ENCODE assay signal across 22 mouse cellular contexts in the genomic region with DNA sequence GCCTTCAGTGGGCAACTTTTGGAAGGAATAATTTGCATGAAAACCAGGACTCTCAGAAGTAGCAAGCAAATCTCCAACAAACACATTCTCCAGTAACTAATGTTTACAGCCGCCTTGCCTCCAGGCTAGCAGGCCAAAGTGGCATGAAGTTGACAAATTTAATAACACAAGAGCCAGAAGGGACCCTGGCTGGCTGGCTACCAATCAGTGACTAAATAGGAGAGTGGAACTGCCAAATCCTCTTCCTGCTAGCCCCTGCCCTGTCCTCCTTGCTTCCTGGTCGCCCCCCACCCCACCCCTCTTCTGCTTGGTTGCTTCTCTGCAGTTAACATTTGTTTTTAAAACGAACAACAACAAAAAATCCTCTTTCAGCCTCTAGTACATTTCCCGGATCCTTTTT. TPM values are rescaled to one million over a fixed set of nuclear protein-coding genes. Genes with fewer than 3 reads are reported as not detected.
DNase-seq lines count a peak whose midpoint lies in the region; ATAC-seq and TF ChIP-seq lines count a peak whose summit lies in the region.
"Had no signal": no experiment of that assay in that cellular context is flagged by ENCODE, and none has a peak within 500 bp of the region (broad histone marks: within the 10 kb centered on the region; RNA-seq: fewer than 3 reads in every experiment).

No protein-coding gene starts in this region.

- no peak for TF ChIP-seq CTCF in forebrain, postnatal 0 days (IDR thresholded peaks at IDR 0.05; ENCODE audit: low read depth)
- no peak for TF ChIP-seq CTCF in midbrain, postnatal 0 days (IDR thresholded peaks at IDR 0.05)

- no peak overlapping the region for H3K9ac ChIP-seq in forebrain, postnatal 0 days
- H3K9ac ChIP-seq in forebrain, embryonic 13.5 days: no peak overlapping the region
- H3K9ac ChIP-seq in midbrain, postnatal 0 days (replicated peaks; ENCODE audit: low read length, poor library complexity, severe bottlenecking): no peak overlapping the region
- H3K9ac ChIP-seq in midbrain, embryonic 14.5 days (replicated peaks; ENCODE audit: low read length): no peak overlapping the region
- H3K9ac ChIP-seq: embryonic facial prominence, embryonic 13.5 days; lung, embryonic 15.5 days; stomach, embryonic 15.5 days had no signal

- ATAC-seq in forebrain, postnatal 0 days: no peak
- no peak for ATAC-seq in forebrain, embryonic 13.5 days
- no peak for ATAC-seq in midbrain, postnatal 0 days (ENCODE audit: low FRiP score)
- no peak for ATAC-seq in midbrain, embryonic 14.5 days (ENCODE audit: low FRiP score, low TSS enrichment)
- ATAC-seq: inflammation-experienced regulatory T-cells, adult 6 months; midbrain, embryonic 16.5 days had no signal

- peak; percentile 5 for DNase-seq in forebrain, postnatal 0 days
- peak; percentile 18 to 23 for DNase-seq in kidney, postnatal 36 days
- DNase-seq in kidney, adult 11 months: no peak
- DNase-seq in midbrain, postnatal 0 days (ENCODE audit: low spot score): peak; percentile 51
- DNase-seq in midbrain, embryonic 14.5 days: no peak
- no peak for DNase-seq in spleen, postnatal 14 days (ENCODE audit: low spot score in 2 of 2)
- DNase-seq: gastrocnemius, postnatal 25 days; thymus, adult 18-20 months had no signal

- H3K4me1 ChIP-seq in forebrain, postnatal 0 days (ENCODE audit: insufficient read depth): no peaks in the 10 kb centered on the region
- no peaks in the 10 kb centered on the region for H3K4me1 ChIP-seq in forebrain, embryonic 13.5 days
- H3K4me1 ChIP-seq in midbrain, postnatal 0 days (ENCODE audit: insufficient read depth, low read length): no peaks in the 10 kb centered on the region
- H3K4me1 ChIP-seq in midbrain, embryonic 14.5 days (ENCODE audit: control insufficient read depth, insufficient read depth, low read length): no peaks in the 10 kb centered on the region
- H3K4me1 ChIP-seq: stomach, embryonic 15.5 days had no signal

- no peaks in the 10 kb centered on the region for H3K36me3 ChIP-seq in forebrain, postnatal 0 days (ENCODE audit: insufficient read depth)
- no peaks in the 10 kb centered on the region for H3K36me3 ChIP-seq in forebrain, embryonic 13.5 days (ENCODE audit: poor library complexity, severe bottlenecking)
- H3K36me3 ChIP-seq in midbrain, postnatal 0 days (ENCODE audit: insufficient read depth, low read length): no peaks in the 10 kb centered on the region
- no peaks in the 10 kb centered on the region for H3K36me3 ChIP-seq in midbrain, embryonic 14.5 days (ENCODE audit: control insufficient read depth, insufficient read depth, low read length)
- H3K36me3 ChIP-seq: embryonic facial prominence, embryonic 13.5 days; lung, embryonic 15.5 days; stomach, embryonic 15.5 days had no signal

- H3K4me3 ChIP-seq in forebrain, postnatal 0 days (ENCODE audit: low read depth, low read length): no peak overlapping the region
- H3K4me3 ChIP-seq in forebrain, embryonic 13.5 days: no peak overlapping the region
- H3K4me3 ChIP-seq in midbrain, postnatal 0 days (ENCODE audit: low read depth, low read length): no peak overlapping the region
- H3K4me3 ChIP-seq in midbrain, embryonic 14.5 days (replicated peaks; ENCODE audit: low read depth, low read length): no peak overlapping the region
- H3K4me3 ChIP-seq: embryonic facial prominence, embryonic 13.5 days; lung, embryonic 15.5 days; stomach, embryonic 15.5 days had no signal

- no peaks in the 10 kb centered on the region for H3K9me3 ChIP-seq in forebrain, postnatal 0 days (ENCODE audit: low read length)
- H3K9me3 ChIP-seq in forebrain, embryonic 13.5 days (replicated peaks): peaks cover 2% of the 10 kb centered on the region; the same call in 1 of the 2 replicates
- no peaks in the 10 kb centered on the region for H3K9me3 ChIP-seq in midbrain, postnatal 0 days (ENCODE audit: low read length)
- H3K9me3 ChIP-seq in midbrain, embryonic 14.5 days (ENCODE audit: control insufficient read depth, low read length): 0 out of 2 replicates have a peak, but pooled peaks cover 3% of the 10 kb centered on the region
- H3K9me3 ChIP-seq: embryonic facial prominence, embryonic 13.5 days; lung, embryonic 15.5 days; stomach, embryonic 15.5 days had no signal

- H3K27me3 ChIP-seq in forebrain, postnatal 0 days (ENCODE audit: insufficient read depth, low read length): no peaks in the 10 kb centered on the region
- H3K27me3 ChIP-seq in forebrain, embryonic 13.5 days: no peaks in the 10 kb centered on the region
- H3K27me3 ChIP-seq in midbrain, postnatal 0 days (ENCODE audit: insufficient read depth, low read length): no peaks in the 10 kb centered on the region
- no peaks in the 10 kb centered on the region for H3K27me3 ChIP-seq in midbrain, embryonic 14.5 days (ENCODE audit: control insufficient read depth, insufficient read depth, low read length)
- H3K27me3 ChIP-seq: embryonic facial prominence, embryonic 13.5 days; lung, embryonic 15.5 days; stomach, embryonic 15.5 days had no signal

- no peak overlapping the region for H3K27ac ChIP-seq in forebrain, postnatal 0 days (ENCODE audit: low read depth, low read length)
- H3K27ac ChIP-seq in forebrain, embryonic 13.5 days: no peak overlapping the region
- H3K27ac ChIP-seq in midbrain, postnatal 0 days (ENCODE audit: low read depth, low read length): no peak overlapping the region
- H3K27ac ChIP-seq in midbrain, embryonic 14.5 days (replicated peaks; ENCODE audit: low read depth, low read length): no peak overlapping the region
- H3K27ac ChIP-seq: embryonic facial prominence, embryonic 13.5 days; kidney, postnatal 0 days; lung, embryonic 15.5 days; stomach, embryonic 15.5 days had no signal

- 59% methylated on average over 4 of the region's 4 CpGs for WGBS in forebrain, postnatal 0 days
- 86% methylated on average over 4 of the region's 4 CpGs for WGBS in forebrain, embryonic 13.5 days
- WGBS in midbrain, postnatal 0 days: 76% methylated on average over 4 of the region's 4 CpGs
- 85% methylated on average over 4 of the region's 4 CpGs for WGBS in midbrain, embryonic 14.5 days

- no peak overlapping the region for H3K4me2 ChIP-seq in forebrain, postnatal 0 days (ENCODE audit: low read depth)
- H3K4me2 ChIP-seq in forebrain, embryonic 13.5 days: no peak overlapping the region
- no peak overlapping the region for H3K4me2 ChIP-seq in midbrain, postnatal 0 days (ENCODE audit: low read depth, low read length, poor library complexity, severe bottlenecking)
- H3K4me2 ChIP-seq in midbrain, embryonic 14.5 days (ENCODE audit: low read length): no peak overlapping the region
- H3K4me2 ChIP-seq: embryonic facial prominence, embryonic 13.5 days; liver, embryonic 11.5 days; lung, embryonic 15.5 days; stomach, embryonic 15.5 days had no signal

RNA-seq across cellular contexts. Expression of a gene that starts 0.4 kb away (rescaled TPM):
- total RNA-seq in forebrain, postnatal 0 days (2014; rRNA removed): 0.81 and 1.8 TPM in 2 replicates
- polyA plus RNA-seq in forebrain, postnatal 0 days (2015; fragmentation: Nextera tagmentation; extraction: Ambion mirVana): 2.0 and 3.1 TPM in 2 replicates
- polyA plus RNA-seq in forebrain, embryonic 13.5 days (2015; fragmentation: Nextera tagmentation; extraction: Ambion mirVana): 0.38 TPM in 1 of 2 replicates, not detected in the other
- 1.2 and 1.9 TPM in 2 replicates for total RNA-seq in midbrain, postnatal 0 days (2014; rRNA removed)
- 1.5 and 1.7 TPM in 2 replicates for polyA plus RNA-seq in midbrain, postnatal 0 days (2015; fragmentation: Nextera tagmentation; extraction: Ambion mirVana)
- 0.34 and 0.85 TPM in 2 replicates for polyA plus RNA-seq in midbrain, embryonic 14.5 days (2014; fragmentation: Nextera tagmentation; extraction: Ambion mirVana)
- total RNA-seq: ES-E14; gastrocnemius, postnatal 25 days; heart, adult 8-10 months; hematopoietic stem cell, adult 5-6 weeks; megakaryocyte-erythroid progenitor cell, adult 5-6 weeks; neutrophil, adult 5-6 weeks had no signal
- polyA plus RNA-seq: inflammation-experienced regulatory T-cells, adult 6 months; limb, embryonic 11.5 days had no signal

RNA-seq across cellular contexts. Expression of a gene that starts 47.8 kb away (rescaled TPM):
- total RNA-seq in forebrain, postnatal 0 days (2014; rRNA removed): 123 and 149 TPM in 2 replicates
- polyA plus RNA-seq in forebrain, postnatal 0 days (2015; fragmentation: Nextera tagmentation; extraction: Ambion mirVana): 19.4 and 23.1 TPM in 2 replicates
- 19.5 and 22.3 TPM in 2 replicates for polyA plus RNA-seq in forebrain, embryonic 13.5 days (2015; fragmentation: Nextera tagmentation; extraction: Ambion mirVana)
- total RNA-seq in midbrain, postnatal 0 days (2014; rRNA removed): 139 and 160 TPM in 2 replicates
- polyA plus RNA-seq in midbrain, postnatal 0 days (2015; fragmentation: Nextera tagmentation; extraction: Ambion mirVana): 23.8 and 25.3 TPM in 2 replicates
- 21.0 and 28.2 TPM in 2 replicates for polyA plus RNA-seq in midbrain, embryonic 14.5 days (2014; fragmentation: Nextera tagmentation; extraction: Ambion mirVana)

RNA-seq across cellular contexts. Expression of a gene that starts 48.4 kb away (rescaled TPM):
- 2.0 and 3.5 TPM in 2 replicates for total RNA-seq in forebrain, postnatal 0 days (2014; rRNA removed)
- polyA plus RNA-seq in forebrain, postnatal 0 days (2015; fragmentation: Nextera tagmentation; extraction: Ambion mirVana): 3.5 and 3.6 TPM in 2 replicates
- polyA plus RNA-seq in forebrain, embryonic 13.5 days (2015; fragmentation: Nextera tagmentation; extraction: Ambion mirVana): 2.4 and 2.6 TPM in 2 replicates
- 2.2 and 2.5 TPM in 2 replicates for total RNA-seq in midbrain, postnatal 0 days (2014; rRNA removed)
- 3.7 and 4.7 TPM in 2 replicates for polyA plus RNA-seq in midbrain, postnatal 0 days (2015; fragmentation: Nextera tagmentation; extraction: Ambion mirVana)
- 4.4 and 5.7 TPM in 2 replicates for polyA plus RNA-seq in midbrain, embryonic 14.5 days (2014; fragmentation: Nextera tagmentation; extraction: Ambion mirVana)

Comparison
In these comparisons a context has a peak if more than half of its experiments do, and no peak if none do; other contexts are left out.
1. DNase-seq: peak in forebrain, postnatal 0 days (single experiment), kidney, postnatal 36 days (2 of 2) and midbrain, postnatal 0 days (single experiment); none in kidney, adult 11 months (single experiment), midbrain, embryonic 14.5 days (single experiment) and spleen, postnatal 14 days (0 of 2).